Mouse (Mus musculus): ENCODE data around the gene Brwd1. TPM values are rescaled to one million over a fixed set of nuclear protein-coding genes. Genes with fewer than 3 reads are reported as not detected.
"Not testable (repeated sequence)": the region's sequence is repeated elsewhere in the genome, so short reads cannot be mapped to it uniquely, and the experiment has no call there.

The Brwd1 gene
- polyA plus RNA-seq, 1 experiment: 462 TPM

- TF ChIP-seq CTCF (IDR thresholded peaks at IDR 0.05; ENCODE audit: insufficient read depth, low read depth, low read length) (no peak), POLR2A (IDR thresholded peaks at IDR 0.05; ENCODE audit: insufficient read depth, low read depth, low read length) (no peak)
- 74% methylated on average over 5 of the region's 5 CpGs for WGBS
- no peaks in the 10 kb centered on the region for H3K4me1 ChIP-seq (ENCODE audit: control insufficient read depth, insufficient read depth, low read length)
Observed at GRCm38 (mm10) chr16:95999291-95999690, 83.0 kb downstream of the Brwd1 start.

GRCm38 (mm10) chr16:95996156-95996555 lies 86.2 kb downstream of the Brwd1 start:
- TF ChIP-seq POLR2A (IDR thresholded peaks at IDR 0.05; ENCODE audit: insufficient read depth, low read depth, low read length) (no peak), CTCF (IDR thresholded peaks at IDR 0.05; ENCODE audit: insufficient read depth, low read depth, low read length) (no peak)
- Histone ChIP-seq H3K4me3 (ENCODE audit: insufficient read depth, low read depth, low read length) (no peak overlapping the region), H3K4me1 (ENCODE audit: control insufficient read depth, insufficient read depth, low read length) (no peaks in the 10 kb centered on the region), H3K27ac (ENCODE audit: insufficient read depth, low read depth, low read length) (no peak overlapping the region)
- 88% methylated on average over 7 of the region's 7 CpGs for WGBS

More at GRCm38 (mm10) chr16:95999291-95999690, 83.0 kb downstream of the Brwd1 start:
- no peak overlapping the region for H3K27ac ChIP-seq (ENCODE audit: insufficient read depth, low read depth, low read length)
- no peak overlapping the region for H3K4me3 ChIP-seq (ENCODE audit: insufficient read depth, low read depth, low read length)

DNA sequence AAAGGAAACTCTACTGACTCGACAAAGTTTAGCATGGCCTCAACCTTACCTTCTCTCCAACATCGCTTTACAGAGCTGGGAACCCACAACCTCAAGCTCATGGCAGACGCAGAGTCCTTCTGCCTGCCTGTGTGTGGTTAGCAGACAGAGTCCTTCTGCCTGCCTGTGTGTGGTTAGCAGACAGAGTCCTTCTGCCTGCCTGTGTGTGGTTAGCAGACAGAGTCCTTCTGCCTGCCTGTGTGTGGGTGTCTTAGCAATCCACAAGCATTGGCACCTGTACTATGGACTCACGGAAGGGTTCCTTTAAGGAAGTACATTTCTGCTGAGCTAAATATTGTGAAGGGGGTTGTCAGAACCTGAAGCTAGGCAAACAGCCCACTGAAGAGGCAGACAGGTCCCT lies 87.8 kb downstream of the Brwd1 start:
- WGBS: 90% methylated on average over 4 of the region's 4 CpGs
- not testable (repeated sequence) for H3K4me3 ChIP-seq (ENCODE audit: insufficient read depth, low read depth, low read length); H3K27ac ChIP-seq (ENCODE audit: insufficient read depth, low read depth, low read length); H3K4me1 ChIP-seq (ENCODE audit: control insufficient read depth, insufficient read depth, low read length)

GRCm38 (mm10) chr16:95992596-95992995 lies 89.7 kb downstream of the Brwd1 start:
- 72% methylated on average over 5 of the region's 5 CpGs for WGBS
- H3K4me3 ChIP-seq (ENCODE audit: insufficient read depth, low read depth, low read length): no peak overlapping the region
- TF ChIP-seq CTCF (IDR thresholded peaks at IDR 0.05; ENCODE audit: insufficient read depth, low read depth, low read length) (no peak), POLR2A (IDR thresholded peaks at IDR 0.05; ENCODE audit: insufficient read depth, low read depth, low read length) (no peak)
- no peak overlapping the region for H3K27ac ChIP-seq (ENCODE audit: insufficient read depth, low read depth, low read length)
- H3K4me1 ChIP-seq (ENCODE audit: control insufficient read depth, insufficient read depth, low read length): no peaks in the 10 kb centered on the region

DNA sequence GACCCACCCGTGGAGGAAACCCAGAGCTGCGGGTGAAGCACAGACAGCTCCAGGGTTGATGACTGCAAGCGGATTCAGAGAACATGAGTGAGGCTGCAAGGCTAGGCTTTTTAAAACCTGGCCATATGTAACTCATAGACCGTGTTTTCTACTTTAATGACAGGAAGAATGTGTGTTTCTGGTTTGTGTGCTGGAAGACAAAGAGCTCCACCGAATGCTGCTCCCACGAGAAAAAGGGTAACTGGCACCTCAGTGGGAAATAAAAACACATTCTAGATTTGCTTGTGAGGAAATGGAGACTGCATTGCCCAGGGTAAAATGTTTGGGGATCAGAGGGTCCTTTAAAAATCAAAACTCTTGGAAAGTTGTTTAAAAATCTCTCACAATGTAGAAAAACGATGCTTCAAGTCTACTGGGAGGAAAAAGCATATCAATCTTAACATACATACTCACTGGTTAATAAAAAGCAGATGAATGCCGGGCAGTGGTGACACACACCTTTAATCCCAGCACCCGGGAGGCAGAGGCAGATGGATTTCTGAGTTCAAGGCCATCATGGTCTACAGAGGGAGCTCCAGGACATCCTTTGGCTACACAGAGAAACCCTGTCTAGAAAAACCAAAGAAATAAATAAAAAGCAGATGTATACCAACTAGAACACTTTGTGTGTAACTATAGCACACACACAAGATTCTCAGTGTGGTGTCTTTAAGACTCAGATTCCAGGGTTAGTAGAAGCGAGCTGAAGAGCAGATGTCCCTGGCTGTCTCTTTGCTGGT lies 91.0 kb downstream of the Brwd1 start:
- no peak for TF ChIP-seq POLR2A (IDR thresholded peaks at IDR 0.05; ENCODE audit: insufficient read depth, low read depth, low read length)
- no peak for TF ChIP-seq CTCF (IDR thresholded peaks at IDR 0.05; ENCODE audit: insufficient read depth, low read depth, low read length)

DNA sequence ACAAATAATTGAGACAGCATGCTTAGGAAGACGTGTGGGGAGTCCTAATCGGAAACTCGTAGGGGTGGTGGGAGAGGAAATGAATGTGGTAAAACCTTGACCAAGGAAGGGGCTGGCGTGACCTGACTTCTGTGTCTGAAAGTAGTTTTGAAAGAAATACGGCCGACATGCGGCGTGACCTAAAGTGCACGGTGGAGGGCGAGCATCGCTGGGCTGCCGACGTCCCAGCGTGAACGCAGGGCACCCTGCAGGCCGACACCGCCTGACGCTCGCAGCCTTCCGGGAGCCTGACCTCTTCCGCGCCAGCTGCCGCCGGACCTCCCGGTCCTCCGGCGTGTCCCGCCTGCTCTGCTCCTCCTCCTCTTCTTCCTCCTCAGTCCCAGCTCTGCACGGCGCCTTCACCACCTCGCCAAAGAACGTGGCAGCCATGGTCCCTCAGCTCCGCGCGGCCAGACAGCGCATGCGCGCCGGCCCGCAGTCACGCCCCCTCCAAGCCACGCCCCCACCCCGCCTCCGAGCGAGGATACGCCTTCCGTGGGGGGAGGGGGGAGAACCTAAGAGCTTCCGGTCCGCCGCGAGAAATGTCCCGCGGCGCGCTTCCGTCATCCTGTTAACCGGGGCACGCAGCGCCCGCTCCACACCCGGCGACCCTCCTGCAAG lies 91.7 kb downstream of the Brwd1 start, which contains the start of gene Psmg1:
Psmg1 (minus strand) TSS at position 499 of the 660 bp plus-strand sequence.
- peak; percentile 97 for TF ChIP-seq POLR2A (IDR thresholded peaks at IDR 0.05; ENCODE audit: insufficient read depth, low read depth, low read length)
- TF ChIP-seq CTCF (IDR thresholded peaks at IDR 0.05; ENCODE audit: insufficient read depth, low read depth, low read length): no peak
- Histone ChIP-seq H3K4me1 (ENCODE audit: control insufficient read depth, insufficient read depth, low read length) (no peaks in the 10 kb centered on the region), H3K27ac (ENCODE audit: insufficient read depth, low read depth, low read length) (peak within 1 kb of the TSS; percentile 76), H3K4me3 (ENCODE audit: insufficient read depth, low read depth, low read length) (peak within 1 kb of the TSS; percentile 94)
- under 1% methylated on average over 62 of the region's 62 CpGs for WGBS

More for the DNA sequence above, 91.0 kb downstream of the Brwd1 start:
- Histone ChIP-seq H3K27ac (ENCODE audit: insufficient read depth, low read depth, low read length) (peak overlapping the region; percentile 47; the same call in 1 of the 2 replicates), H3K4me3 (ENCODE audit: insufficient read depth, low read depth, low read length) (peak overlapping the region; percentile 94), H3K4me1 (ENCODE audit: control insufficient read depth, insufficient read depth, low read length) (no peaks in the 10 kb centered on the region)
- WGBS: 4% methylated on average over 10 of the region's 10 CpGs

DNA sequence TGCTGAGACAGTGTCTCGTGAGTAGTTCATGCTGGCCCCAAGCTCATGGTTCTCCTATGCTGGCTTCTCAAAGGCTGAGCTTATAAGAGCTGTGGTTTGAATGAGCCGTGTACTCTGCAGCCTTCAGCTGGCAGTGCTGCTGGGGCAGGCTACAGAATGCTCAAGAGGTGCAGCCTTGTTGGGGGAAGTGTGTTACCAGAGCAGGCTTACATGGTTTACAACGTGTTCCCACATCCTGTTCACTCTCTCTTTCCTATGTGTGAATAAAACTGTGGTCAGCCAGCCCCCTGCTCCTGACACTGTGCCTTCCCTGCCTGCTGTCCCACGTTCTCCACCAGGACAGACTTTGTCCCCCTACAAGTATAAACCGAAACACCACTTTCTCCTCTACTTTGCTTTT lies 97.4 kb downstream of the Brwd1 start:
- 90% methylated on average over 5 of the region's 5 CpGs for WGBS
- Histone ChIP-seq H3K27ac (ENCODE audit: insufficient read depth, low read depth, low read length) (no peak overlapping the region), H3K4me3 (ENCODE audit: insufficient read depth, low read depth, low read length) (no peak overlapping the region), H3K4me1 (ENCODE audit: control insufficient read depth, insufficient read depth, low read length) (no peaks in the 10 kb centered on the region)
- TF ChIP-seq CTCF (IDR thresholded peaks at IDR 0.05; ENCODE audit: insufficient read depth, low read depth, low read length) (no peak), POLR2A (IDR thresholded peaks at IDR 0.05; ENCODE audit: insufficient read depth, low read depth, low read length) (no peak)

- Histone ChIP-seq H3K4me1 (ENCODE audit: control insufficient read depth, insufficient read depth, low read length) (no peaks in the 10 kb centered on the region), H3K4me3 (ENCODE audit: insufficient read depth, low read depth, low read length) (no peak overlapping the region), H3K27ac (ENCODE audit: insufficient read depth, low read depth, low read length) (no peak overlapping the region)
- TF ChIP-seq CTCF (IDR thresholded peaks at IDR 0.05; ENCODE audit: insufficient read depth, low read depth, low read length) (no peak), POLR2A (IDR thresholded peaks at IDR 0.05; ENCODE audit: insufficient read depth, low read depth, low read length) (no peak)
- 80% methylated on average over 7 of the region's 7 CpGs for WGBS
Observed at GRCm38 (mm10) chr16:95983601-95984000, 98.7 kb downstream of the Brwd1 start.

DNA sequence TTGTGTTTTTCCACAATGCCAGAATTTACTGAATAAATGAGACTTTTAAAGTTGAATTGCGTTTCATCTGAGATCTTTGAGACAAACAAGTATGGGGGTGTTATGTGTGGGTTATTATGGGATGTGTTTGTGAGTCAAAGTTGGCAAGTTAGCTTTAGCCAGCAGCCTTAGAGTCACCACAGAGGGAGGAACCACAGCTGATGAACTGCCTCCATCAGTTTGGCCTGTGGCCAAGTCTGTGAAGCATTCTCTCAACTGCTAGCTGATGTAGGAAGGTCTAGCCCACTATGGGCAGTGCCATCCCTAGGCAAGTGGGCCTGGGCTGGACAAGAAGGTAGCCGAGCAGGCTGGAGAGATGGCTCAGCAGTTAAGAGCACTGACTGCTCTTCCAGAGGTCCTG lies 111.5 kb downstream of the Brwd1 start:
- TF ChIP-seq POLR2A (IDR thresholded peaks at IDR 0.05; ENCODE audit: insufficient read depth, low read depth, low read length): no peak
- no peaks in the 10 kb centered on the region for H3K4me1 ChIP-seq (ENCODE audit: control insufficient read depth, insufficient read depth, low read length)
- WGBS: 69% methylated on average over 2 of the region's 2 CpGs

More for the DNA sequence above, 111.5 kb downstream of the Brwd1 start:
- Histone ChIP-seq H3K27ac (ENCODE audit: insufficient read depth, low read depth, low read length) (no peak overlapping the region), H3K4me3 (ENCODE audit: insufficient read depth, low read depth, low read length) (no peak overlapping the region)

All from olfactory bulb, adult 2 months (tissue).